Mouse (Mus musculus) lung, embryonic 16.5 days (tissue): ENCODE data around the gene Whrn. TPM values are rescaled to one million over a fixed set of nuclear protein-coding genes. Genes with fewer than 3 reads are reported as not detected.
A peak's percentile ranks its signal among the peaks of the same experiment; 100 is the strongest.

Experiments
- ATAC-seq: fragments of 200-750 bp; cut with Nextera tagmentation; 2 replicates; pipeline ENCODE4 v1.8.0; 2017; ENCODE audit warnings: low read depth, mild to moderate bottlenecking, moderate library complexity
- H3K27ac ChIP-seq: fragments of 300-500 bp; sonication (generic); 2 replicates; pipeline ENCODE4 v1.5.1; 2014; ENCODE audit warnings: mild to moderate bottlenecking, control low read depth, low read length
- H3K27me3 ChIP-seq: fragments of 300-500 bp; sonication (generic); 2 replicates; pipeline ENCODE4 v1.6.1; 2014; ENCODE audit warnings: low read depth, low read length, mixed read lengths; ENCODE audit not compliant: control insufficient read depth, insufficient read depth
- H3K36me3 ChIP-seq: fragments of 300-500 bp; sonication (generic); 2 replicates; pipeline ENCODE4 v1.6.1; 2014; ENCODE audit warnings: low read length; ENCODE audit not compliant: control insufficient read depth, insufficient read depth
- H3K4me1 ChIP-seq: fragments of 300-500 bp; sonication (generic); replicated peaks from 2 replicates; pipeline ENCODE4 v1.6.1; 2014; ENCODE audit warnings: low read length, mixed read lengths; ENCODE audit not compliant: control insufficient read depth, insufficient read depth
- H3K4me2 ChIP-seq: fragments of 300-500 bp; sonication (generic); 2 replicates; pipeline ENCODE4 v1.6.1; 2014; ENCODE audit warnings: low read depth, low read length, control low read depth
- H3K4me3 ChIP-seq: fragments of 300-500 bp; sonication (generic); 2 replicates; pipeline ENCODE4 v1.5.1; 2014; ENCODE audit warnings: mild to moderate bottlenecking, low read length, control low read depth
- H3K9ac ChIP-seq: fragments of 300-500 bp; sonication (generic); 2 replicates; pipeline ENCODE4 v1.6.1; 2014; ENCODE audit warnings: low read length, control low read depth
- H3K9me3 ChIP-seq: fragments of 300-500 bp; sonication (generic); 2 replicates; pipeline ENCODE4 v1.6.1; 2016; ENCODE audit warnings: low read length; ENCODE audit not compliant: control insufficient read depth
- WGBS: fragments of 180-500 bp; shearing (Covaris S2); extraction: QIAGEN DNeasy Blood & Tissue Kit; methylation state at CpG from one replicate; pipeline ENCODE4 v1.1.7; 2014; 5-methylcytosine and 5-hydroxymethylcytosine counted together
- polyA plus RNA-seq: library from polyadenylated mRNA; unstranded; fragments of >200 nt; fragmentation: Nextera tagmentation; extraction: Ambion mirVana; gene quantifications from 2 replicates; pipeline ENCODE4 v1.2.1, GENCODE M21; 2015

Whrn gene
- 2.6 and 2.7 TPM in 2 replicates for polyA plus RNA-seq

DNA sequence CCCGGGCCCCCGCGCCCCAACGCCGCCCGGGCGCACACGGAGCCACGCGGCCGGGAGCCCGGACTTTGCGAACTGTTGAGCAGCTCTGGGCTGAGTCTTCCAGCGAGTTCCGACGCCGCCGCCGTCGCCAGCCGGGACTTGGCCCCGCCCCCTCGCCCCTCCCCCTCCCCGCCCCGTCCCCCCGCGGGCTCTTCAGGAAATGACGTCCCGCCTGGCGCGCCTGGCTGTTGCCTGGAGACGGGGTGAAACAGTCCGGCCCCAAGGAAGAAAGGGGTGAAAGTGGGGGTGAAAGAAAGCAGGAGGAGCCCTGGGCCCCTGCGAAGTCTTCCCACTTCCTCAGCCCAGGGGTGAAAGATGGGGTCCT, at the start of gene Whrn:
TSS of gene Whrn (minus strand) at position 77 of the 364 bp plus-strand sequence.
- H3K4me3 ChIP-seq = peak within 1 kb of the TSS; percentile 73
- H3K36me3 ChIP-seq = no peaks in the 10 kb centered on the region
- peak within 1 kb of the TSS; percentile 97 for H3K4me2 ChIP-seq
- peaks cover 18% of the 10 kb centered on the region for H3K4me1 ChIP-seq
- H3K27ac ChIP-seq = no peak within 1 kb of the TSS
- peak within 1 kb of the TSS; percentile 84 for H3K9ac ChIP-seq
- no peaks in the 10 kb centered on the region for H3K9me3 ChIP-seq
- peak; percentile 91 for ATAC-seq
- WGBS = 0% methylated on average over 24 of the region's 34 CpGs
- H3K27me3 ChIP-seq = peaks cover 26% of the 10 kb centered on the region

DNA sequence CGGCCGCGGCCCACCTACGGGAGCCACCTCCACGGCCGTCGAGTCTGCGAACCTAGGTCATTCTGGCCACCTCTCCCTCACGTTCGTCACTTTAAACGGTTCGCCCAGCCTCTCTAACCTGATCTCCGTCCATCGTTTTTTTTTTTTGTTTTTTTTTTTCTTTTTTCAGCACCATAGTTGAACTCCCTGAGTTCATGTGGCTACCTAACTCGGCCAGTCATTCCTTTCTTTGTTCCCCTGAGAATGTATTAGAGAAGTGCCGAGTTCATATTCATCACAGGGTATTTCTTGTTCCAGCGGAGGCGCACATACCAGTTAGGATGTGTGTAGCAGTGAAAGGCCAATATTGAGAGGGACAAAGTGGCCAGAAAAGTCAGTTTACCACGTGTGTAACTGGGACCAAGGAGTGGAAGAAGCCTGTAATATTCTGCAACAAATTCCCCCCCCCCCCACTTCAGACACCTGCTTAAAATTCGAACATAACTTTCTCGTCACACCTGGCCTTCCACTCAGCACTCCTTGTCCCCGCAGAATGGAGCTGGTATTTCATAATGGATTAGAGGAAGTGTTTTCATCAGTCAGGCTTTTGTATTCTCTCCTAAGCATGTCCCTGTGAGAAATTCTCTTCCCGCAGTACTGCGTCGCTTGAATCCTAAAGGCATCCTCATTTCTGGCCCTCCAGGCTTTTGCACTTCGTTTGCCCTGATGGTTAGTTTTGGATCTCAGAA, 49.6 kb upstream of the Whrn start:
- Histone ChIP-seq H3K9me3 (no peaks in the 10 kb centered on the region), H3K4me1 (peaks cover 27% of the 10 kb centered on the region), H3K27me3 (no peaks in the 10 kb centered on the region), H3K27ac (peak overlapping the region; percentile 82), H3K9ac (peak overlapping the region; percentile 97), H3K36me3 (peaks cover 14% of the 10 kb centered on the region), H3K4me2 (peak overlapping the region; percentile 85), H3K4me3 (peak overlapping the region; percentile 89)
- 11% methylated on average over 26 of the region's 26 CpGs for WGBS
- no peak for ATAC-seq

DNA sequence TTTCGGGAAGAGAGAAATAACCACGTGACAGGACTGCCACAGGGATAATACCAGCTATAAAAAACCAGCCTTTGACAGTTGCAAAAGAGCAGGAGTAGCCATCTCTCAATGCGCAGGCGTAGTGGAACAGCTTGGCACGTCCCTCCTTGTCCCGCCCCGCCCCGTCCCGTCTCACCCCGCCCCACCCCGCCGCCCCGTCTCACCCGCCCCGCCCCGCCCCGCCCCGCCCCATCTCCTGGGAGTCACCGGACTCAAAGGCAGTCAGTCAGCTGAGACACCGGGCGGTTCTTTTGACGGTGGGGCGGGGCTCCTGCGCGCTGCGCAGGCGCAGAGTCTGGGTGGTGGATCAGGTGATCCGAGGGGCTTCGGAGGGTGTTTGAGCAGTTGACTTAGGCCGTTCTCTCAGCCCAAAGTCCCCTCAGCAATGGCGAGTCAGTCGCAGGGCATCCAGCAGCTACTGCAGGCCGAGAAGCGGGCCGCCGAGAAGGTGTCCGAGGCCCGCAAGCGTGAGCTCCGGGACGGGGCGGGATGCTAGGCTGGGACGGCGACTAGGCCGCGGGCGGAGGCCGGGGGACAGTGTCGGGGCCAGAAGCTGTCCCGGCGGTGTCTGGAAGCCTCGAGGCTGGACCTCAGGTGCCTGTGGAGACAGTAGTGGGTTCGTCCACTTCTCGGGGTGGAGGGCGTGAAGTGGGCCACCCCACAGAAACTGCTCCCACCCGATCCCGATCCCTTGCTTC, 48.9 kb upstream of the Whrn start, which contains the start of gene Atp6v1g1:
TSS of gene Atp6v1g1 (plus strand) at position 279 of the 737 bp plus-strand sequence.
- peak; percentile 97 for ATAC-seq
- H3K36me3 ChIP-seq = peaks cover 13% of the 10 kb centered on the region
- peak within 1 kb of the TSS; percentile 89 for H3K4me3 ChIP-seq
- peak within 1 kb of the TSS; percentile 82 for H3K27ac ChIP-seq
- H3K9ac ChIP-seq = peak within 1 kb of the TSS; percentile 97
- H3K9me3 ChIP-seq = no peaks in the 10 kb centered on the region
- H3K4me1 ChIP-seq = peaks cover 27% of the 10 kb centered on the region
- H3K4me2 ChIP-seq = peak within 1 kb of the TSS; percentile 85
- 0% methylated on average over 47 of the region's 57 CpGs for WGBS
- H3K27me3 ChIP-seq = no peaks in the 10 kb centered on the region

DNA sequence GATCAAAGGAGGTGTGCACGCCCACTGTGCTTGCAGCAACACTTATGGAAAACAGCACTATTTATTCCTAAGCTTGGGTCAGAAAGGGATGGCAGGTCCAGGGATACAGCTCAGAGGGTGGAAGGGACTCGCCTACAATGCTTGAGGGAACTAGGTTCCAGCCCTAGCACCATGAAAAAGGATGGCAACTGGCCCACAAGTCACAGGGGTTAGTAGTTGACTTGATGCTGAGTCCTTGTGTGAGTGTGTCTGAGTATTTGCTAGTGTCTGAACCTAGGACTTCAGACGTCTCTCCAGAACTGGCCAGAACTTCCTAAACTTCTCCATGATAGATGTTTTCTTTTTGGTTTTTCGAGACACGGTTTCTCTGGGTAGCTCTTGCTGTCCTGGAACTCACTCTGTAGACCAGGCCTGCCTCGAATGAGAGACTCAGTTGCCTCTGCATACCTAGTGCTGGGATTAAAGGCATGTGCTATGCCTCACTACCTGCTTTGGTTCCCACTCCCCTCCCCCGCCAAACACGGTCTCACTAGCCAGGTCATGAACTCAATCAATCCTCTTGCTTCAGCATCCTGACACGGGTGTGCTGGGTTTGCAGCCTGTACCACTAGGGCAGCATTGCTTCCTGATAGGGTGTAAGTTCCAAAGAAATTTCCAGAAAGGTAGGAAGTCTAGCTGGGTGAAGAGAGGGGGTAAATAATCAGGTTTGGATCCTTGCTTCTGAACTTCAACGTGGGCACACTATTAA, 48.1 kb upstream of the Whrn start:
- Histone ChIP-seq H3K9me3 (no peaks in the 10 kb centered on the region), H3K9ac (peak overlapping the region; percentile 60), H3K36me3 (peaks cover 5% of the 10 kb centered on the region), H3K4me2 (peak overlapping the region; percentile 57), H3K4me1 (peaks cover 27% of the 10 kb centered on the region), H3K27me3 (no peaks in the 10 kb centered on the region), H3K27ac (peak overlapping the region; percentile 55), H3K4me3 (peak overlapping the region; percentile 35)
- 46% methylated on average over 10 of the region's 10 CpGs for WGBS
- ATAC-seq = peak; percentile 47

DNA sequence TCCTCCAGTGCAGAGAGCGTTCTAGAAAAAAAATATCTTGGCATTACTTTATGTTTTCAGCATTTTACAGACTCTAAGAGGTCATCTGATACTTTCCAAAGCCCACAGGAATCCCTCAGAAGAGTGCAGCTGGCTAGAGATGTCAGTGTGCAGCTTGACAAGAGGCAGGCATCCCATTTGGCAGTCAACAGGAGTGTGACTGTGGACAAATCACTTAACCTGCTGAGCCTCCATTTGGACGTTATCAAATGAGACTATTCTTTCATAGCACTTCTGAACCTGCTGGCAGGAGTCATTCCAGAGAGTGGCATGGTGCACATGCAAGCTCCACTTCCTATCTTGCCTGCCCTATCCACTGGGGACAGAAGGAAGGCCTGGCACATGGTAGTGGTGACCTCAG, 46.4 kb upstream of the Whrn start:
- no peak overlapping the region for H3K9ac ChIP-seq
- H3K4me1 ChIP-seq = peaks cover 20% of the 10 kb centered on the region
- H3K9me3 ChIP-seq = no peaks in the 10 kb centered on the region
- H3K36me3 ChIP-seq = no peaks in the 10 kb centered on the region
- no peak overlapping the region for H3K4me2 ChIP-seq
- no peak for ATAC-seq
- no peak overlapping the region for H3K27ac ChIP-seq
- H3K27me3 ChIP-seq = no peaks in the 10 kb centered on the region
- WGBS = 39% methylated on average over 2 of the region's 2 CpGs
- H3K4me3 ChIP-seq = no peak overlapping the region

DNA sequence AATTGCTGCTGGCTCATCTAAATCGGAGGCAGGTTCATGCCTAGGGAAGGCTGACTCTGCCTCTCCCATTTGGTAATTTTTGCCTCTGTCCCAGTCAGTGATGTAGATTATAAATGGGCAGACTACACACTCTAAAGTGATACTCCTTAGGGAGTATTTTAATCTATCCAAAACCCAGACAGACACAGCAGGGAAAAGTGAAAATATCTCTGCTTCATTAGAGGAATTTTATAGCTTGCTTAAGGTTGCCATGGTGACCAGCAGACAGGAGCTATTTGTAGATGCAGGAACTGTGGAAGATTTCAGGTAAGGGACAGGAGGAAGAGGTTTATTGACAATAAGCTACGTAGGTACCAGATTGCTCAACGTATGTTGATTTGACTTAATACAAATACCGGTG, 41.8 kb upstream of the Whrn start:
- Histone ChIP-seq H3K9me3 (no peaks in the 10 kb centered on the region), H3K4me1 (no peaks in the 10 kb centered on the region), H3K4me2 (no peak overlapping the region), H3K27me3 (no peaks in the 10 kb centered on the region), H3K27ac (no peak overlapping the region), H3K36me3 (no peaks in the 10 kb centered on the region), H3K4me3 (no peak overlapping the region), H3K9ac (no peak overlapping the region)
- WGBS = 77% methylated on average over 4 of the region's 4 CpGs
- ATAC-seq = no peak

DNA sequence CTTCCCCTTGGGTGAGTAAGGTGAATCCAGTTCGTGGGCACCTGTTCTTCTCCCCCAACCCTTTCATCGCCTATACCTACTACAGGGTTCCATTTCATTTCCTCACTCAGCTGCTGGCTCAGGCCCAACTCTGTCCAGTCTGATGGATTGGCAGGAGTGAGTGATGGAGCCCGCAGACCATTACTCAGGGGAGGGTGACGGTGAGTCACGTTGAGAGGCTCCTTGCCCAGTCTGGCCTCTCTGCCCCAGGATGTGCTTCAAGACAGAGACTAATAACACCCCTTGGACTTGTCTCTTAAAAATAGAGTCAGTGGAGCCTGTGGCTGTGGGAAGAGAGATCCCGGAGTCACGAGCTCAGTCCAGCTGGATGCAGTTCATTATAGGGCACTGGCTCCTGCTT, 34.6 kb upstream of the Whrn start:
- Histone ChIP-seq H3K27ac (no peak overlapping the region), H3K27me3 (no peaks in the 10 kb centered on the region), H3K4me1 (no peaks in the 10 kb centered on the region), H3K4me3 (no peak overlapping the region), H3K4me2 (no peak overlapping the region), H3K9ac (no peak overlapping the region), H3K36me3 (no peaks in the 10 kb centered on the region), H3K9me3 (no peaks in the 10 kb centered on the region)
- no peak for ATAC-seq
- 64% methylated on average over 7 of the region's 7 CpGs for WGBS

DNA sequence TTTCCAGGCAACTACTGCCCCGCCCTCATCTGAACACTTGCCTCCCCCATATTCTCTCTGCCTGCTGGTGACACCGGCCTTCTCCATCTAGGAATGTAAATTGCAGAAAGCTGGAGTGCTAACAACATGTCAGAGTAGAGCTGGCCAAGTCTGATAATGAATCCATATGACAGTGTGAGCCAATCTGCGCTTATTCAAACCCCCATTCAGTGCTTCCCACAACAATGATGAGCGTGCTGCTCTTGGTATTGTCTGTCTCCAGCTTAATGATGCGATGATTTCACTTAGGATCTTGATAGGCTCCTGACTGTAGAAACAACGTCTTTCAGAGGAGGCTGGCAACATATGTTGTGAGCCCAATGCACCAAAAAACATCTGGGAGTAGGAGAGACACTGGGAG, 33.2 kb upstream of the Whrn start:
- H3K4me2 ChIP-seq = no peak overlapping the region
- 66% methylated on average over 6 of the region's 6 CpGs for WGBS
- no peak for ATAC-seq

DNA sequence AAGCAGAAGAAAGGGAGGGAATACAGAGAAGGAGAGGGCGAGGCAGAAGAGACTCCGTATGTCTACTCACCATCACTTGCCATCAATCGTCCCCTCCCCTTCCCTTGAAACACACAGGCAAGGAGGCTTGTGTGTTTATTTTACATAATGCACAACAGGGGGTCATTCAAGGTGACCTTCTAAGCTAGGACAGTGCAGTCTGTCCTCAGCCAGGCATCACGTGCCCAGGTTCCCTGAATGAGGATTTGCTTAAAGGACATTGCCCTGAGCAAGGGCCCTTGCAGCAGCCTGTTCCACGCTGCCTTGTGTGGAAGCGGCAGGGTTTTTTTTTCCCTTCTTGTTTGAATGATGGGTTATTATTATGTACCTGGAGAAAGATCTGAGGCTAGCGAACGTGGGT, 29.7 kb upstream of the Whrn start:
- H3K27me3 ChIP-seq = no peaks in the 10 kb centered on the region
- H3K4me3 ChIP-seq = no peak overlapping the region
- H3K4me1 ChIP-seq = no peaks in the 10 kb centered on the region
- no peak overlapping the region for H3K27ac ChIP-seq
- H3K36me3 ChIP-seq = no peaks in the 10 kb centered on the region
- H3K9ac ChIP-seq = no peak overlapping the region
- no peak overlapping the region for H3K4me2 ChIP-seq
- 70% methylated on average over 8 of the region's 8 CpGs for WGBS
- no peak for ATAC-seq
- H3K9me3 ChIP-seq = no peaks in the 10 kb centered on the region

More for the DNA sequence above, 33.2 kb upstream of the Whrn start:
- Histone ChIP-seq H3K27ac (no peak overlapping the region), H3K9me3 (no peaks in the 10 kb centered on the region), H3K4me3 (no peak overlapping the region), H3K4me1 (no peaks in the 10 kb centered on the region), H3K27me3 (no peaks in the 10 kb centered on the region), H3K36me3 (no peaks in the 10 kb centered on the region), H3K9ac (no peak overlapping the region)
